Mouse (Mus musculus): ENCODE results near the gene Fgfr2. TPM values are rescaled to one million over a fixed set of nuclear protein-coding genes. Genes with fewer than 3 reads are reported as not detected.

Fgfr2 gene
- total RNA-seq, 2 experiments from 2014 or later: 56.7 to 61.5 TPM

DNA sequence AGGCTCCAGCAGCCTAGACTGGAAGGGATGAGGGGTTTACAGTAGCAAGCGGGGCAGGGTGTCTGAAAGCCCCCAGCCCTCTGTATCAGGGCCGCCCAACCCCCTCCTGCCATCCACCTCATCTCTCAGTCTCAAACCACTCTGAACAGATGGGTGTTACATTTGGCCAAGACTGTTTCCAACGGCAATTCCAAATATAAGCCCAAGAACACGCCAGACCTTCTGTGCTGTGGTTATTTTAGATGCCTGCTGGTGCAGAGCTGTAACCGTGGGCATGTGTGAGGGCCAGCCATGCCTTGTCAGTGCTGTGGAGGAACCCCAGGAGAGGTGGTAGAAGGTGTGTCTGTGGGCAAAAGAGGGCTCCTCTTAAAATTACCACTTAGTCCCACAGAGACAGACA, 869.6 kb downstream of the Fgfr2 start:
- peak; percentile 70 to 89 for DNase-seq (ENCODE audit: low spot score in 2 of 2)

DNA sequence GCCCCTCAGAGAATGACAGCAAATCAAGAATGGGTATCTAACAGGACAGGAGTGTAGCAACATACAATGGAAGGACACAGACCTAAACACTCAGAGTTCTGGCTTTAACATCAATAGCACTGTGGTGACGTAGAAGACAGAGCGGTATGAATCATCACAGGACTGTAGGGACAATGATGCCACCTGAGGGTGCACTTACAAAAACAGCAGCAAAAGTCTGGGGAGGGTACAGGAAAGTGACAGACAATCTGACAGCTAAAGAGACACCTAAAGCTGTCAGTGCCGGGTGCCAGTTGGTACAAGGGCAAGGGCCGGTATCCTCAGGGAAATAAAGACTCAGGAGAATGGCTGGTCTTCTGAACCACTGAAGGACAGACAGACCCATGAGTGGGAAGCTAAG, 870.1 kb downstream of the Fgfr2 start:
- no peak for DNase-seq (ENCODE audit: low spot score in 2 of 2)

DNA sequence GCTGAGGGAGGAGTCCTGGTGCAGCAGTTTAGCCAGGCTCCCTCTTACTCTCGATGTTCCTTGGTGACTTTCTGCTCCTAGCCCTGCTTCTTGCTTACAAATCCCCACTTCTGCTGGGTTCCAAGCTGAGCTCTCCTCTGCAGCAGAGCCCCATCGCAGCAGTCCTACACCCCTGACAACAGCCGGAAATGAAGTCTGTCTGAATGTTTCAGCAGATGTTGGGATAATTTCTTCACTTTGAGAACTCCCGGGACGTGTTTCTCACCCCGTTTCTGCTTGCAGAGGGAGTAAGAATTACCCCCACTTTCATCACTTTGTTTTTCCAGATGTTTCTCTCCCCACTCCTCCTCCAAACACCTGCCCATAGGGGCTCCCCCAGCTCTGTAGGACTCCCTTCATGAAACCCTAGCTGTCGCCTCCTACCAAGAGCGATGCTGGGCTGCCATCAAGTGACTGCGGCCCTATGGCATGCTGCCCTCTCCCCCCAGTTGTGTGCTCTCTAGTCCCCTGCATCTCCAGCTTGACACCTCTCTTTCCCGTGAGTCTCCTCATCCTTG, 873.5 kb downstream of the Fgfr2 start:
- no peak for DNase-seq (ENCODE audit: low spot score in 2 of 2)

DNA sequence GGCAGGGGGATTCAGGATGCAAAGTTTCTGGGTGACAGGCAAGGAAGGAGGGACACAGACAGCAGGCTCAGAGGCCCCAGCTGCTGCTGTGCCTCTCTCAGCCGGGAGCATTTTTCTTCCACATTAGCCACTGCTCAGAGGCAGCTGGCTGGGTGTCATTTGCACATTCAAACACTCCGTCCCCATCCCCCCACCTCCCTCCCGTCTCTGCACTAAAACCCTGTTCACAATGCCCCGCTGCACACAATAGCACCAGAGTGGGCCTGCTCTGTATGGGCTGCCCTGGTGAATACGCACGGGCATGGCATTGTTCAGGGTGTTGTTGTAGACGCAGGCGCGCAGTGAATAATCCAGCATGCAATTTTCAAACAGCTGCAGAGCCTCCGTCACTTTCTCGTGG, 875.6 kb downstream of the Fgfr2 start:
- DNase-seq (ENCODE audit: low spot score in 2 of 2): peak in 1 of 2 experiments; percentile 34

DNA sequence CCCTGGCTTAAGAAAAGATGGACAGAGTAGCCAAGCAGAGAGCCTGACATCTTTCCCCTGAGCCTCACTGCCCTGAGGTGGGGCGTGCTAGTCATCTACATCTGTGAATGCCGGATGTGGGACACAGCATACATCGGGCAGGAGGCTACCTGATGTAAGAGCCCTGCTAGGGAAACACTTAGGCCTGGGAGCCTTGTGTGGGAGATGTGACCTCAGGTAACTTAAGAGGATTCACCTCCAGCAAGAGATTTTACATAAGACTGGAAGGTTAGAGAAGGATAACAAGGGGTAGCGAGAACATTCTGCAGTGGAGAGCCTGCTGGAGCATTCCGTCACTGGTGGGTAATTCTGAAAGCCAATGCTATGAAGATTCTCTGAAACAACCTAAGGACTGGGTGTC, 876.1 kb downstream of the Fgfr2 start:
- DNase-seq (ENCODE audit: low spot score in 2 of 2): no peak

DNA sequence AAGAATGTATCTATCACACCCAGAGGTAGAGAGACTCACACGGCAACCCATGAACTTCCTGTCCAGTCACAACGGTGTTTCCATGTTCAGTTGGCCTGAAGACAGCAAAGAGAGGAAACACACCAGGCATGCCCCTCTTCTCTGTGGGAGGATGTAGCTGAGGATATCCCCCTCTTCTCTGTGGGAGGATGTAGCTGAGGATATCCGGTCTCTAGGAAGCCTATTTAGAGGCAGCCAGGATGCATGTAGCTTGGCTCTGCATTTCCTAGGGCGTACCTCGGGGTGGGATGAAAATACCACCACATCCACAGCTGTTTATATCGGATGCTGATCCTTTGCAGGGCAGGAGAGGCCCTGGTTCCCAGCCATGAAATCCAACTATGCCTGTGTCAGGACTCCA, 877.4 kb downstream of the Fgfr2 start:
- no peak for DNase-seq (ENCODE audit: low spot score in 2 of 2)

DNA sequence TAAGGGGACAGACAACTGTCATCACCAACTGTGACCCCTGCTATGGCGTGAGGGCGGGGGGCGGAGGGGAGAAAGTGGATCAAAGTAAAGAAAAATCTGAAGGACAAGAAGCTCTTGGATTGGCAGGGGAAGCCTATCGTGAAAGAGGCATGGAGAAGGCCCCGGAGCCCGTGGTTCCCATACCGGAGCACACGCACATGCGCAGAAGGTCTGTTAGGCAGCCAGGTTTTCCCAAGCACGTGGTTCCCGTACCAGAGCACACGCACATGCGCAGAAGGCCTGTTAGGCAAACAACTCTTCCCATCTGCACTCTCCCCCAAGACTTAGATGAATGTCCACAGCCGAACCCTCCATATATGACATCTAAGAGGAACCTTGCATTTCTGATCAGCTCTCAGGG, 878.5 kb downstream of the Fgfr2 start:
- DNase-seq (ENCODE audit: low spot score in 2 of 2): no peak

DNA sequence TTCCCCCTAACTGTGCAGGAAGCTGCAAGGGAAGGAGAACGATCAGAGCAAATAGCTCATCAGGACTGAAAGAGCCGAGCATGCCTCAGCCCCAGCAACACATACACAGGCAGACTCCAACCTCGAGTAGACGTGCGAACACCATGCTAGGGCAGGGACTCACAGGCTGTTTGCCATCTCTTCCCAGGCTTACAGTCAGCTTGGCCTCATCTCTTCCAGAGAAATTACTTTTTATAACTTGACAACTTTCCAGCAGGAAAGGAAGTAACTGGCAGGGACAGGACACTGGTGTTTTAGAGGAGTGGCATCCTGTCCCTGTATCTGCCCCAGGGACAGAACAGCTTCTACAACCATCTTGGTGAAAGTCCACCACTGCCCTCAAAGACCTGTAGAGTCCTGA, 879.9 kb downstream of the Fgfr2 start:
- no peak for DNase-seq (ENCODE audit: low spot score in 2 of 2)

DNA sequence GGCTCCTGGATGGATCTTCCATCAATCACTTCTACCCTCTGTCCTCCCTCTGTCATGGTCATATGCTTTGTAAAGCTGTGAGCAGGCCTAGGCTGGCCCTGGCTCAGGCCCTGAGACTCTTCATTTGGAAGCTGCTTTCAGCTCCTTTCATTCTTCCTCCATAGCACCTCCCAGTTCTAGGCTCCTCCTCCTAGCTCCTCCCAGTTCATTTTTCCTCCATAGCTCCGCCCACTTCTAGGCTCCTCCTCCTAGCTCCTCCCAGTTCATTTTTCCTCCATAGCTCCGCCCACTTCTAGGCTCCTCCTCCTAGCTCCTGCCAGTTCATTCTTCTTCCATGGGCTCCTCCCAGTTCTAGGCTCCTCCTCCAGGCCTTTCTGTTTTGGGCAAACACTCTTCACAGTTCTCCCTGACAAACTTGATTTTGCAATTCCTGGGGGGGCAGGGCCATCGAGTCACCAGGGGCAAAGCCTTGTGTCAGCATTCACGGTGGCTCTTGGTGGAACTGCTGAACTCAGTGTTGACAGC, 880.5 kb downstream of the Fgfr2 start:
- no peak for DNase-seq (ENCODE audit: low spot score in 2 of 2)

DNA sequence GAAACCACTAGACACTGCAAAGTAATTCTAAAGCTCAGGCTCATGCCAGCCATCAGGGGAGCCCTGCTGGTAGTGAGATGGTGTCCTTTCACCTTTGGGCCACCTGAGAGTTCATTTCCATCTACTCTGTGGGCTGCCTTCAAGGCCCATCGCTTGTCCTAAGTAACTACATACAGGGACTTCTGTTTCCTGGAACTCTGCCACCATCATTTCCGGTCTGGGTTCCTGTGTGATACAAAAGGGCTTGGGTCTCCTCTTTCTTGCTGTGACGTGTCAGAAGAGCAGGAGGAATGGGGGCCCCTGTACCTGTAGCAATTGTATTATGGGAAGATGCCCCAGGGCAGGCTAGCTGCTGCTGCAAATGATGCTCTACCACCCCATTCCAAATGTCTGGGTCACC, 884.2 kb downstream of the Fgfr2 start:
- DNase-seq (ENCODE audit: low spot score in 2 of 2): no peak

DNA sequence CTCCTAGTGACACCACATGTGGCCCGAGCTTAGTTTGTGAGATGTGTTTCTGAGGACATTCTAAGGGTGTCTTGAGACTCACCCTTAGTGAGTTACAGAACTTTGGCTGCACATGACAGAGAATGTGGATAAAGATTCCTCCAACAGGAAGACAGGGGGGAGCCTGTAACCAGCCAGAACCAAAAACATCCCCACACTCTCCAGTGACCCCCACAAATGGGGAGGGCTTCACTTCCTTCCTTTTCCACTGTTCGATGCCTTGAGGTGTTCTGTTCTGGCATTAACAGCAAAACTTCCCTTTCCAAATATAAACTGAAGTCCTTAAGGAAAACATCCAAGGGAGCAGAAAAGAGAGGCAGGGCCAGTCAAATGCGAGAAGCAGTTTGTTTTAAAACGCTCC, 886.0 kb downstream of the Fgfr2 start:
- DNase-seq (ENCODE audit: low spot score in 2 of 2): no peak

DNA sequence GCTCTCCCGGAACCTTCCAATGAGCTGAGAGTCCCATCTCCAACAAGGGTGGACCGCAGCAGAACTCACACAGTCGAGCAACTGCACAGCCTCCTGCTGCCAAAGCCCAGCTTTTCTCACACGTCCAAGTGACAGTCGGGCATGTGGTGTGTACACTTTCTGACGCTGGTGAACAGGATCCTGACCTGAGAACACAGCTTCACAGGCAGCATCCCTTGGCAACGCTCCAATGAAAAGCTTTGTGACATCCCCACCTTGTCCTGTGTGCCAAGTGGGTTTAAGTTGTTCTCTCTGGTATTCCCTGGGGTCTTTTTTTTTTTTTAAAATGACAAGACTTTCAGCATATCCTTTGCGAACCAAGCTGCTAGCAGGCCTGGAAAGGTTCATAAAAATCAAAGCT, 886.4 kb downstream of the Fgfr2 start:
- no peak for DNase-seq (ENCODE audit: low spot score in 2 of 2)

DNA sequence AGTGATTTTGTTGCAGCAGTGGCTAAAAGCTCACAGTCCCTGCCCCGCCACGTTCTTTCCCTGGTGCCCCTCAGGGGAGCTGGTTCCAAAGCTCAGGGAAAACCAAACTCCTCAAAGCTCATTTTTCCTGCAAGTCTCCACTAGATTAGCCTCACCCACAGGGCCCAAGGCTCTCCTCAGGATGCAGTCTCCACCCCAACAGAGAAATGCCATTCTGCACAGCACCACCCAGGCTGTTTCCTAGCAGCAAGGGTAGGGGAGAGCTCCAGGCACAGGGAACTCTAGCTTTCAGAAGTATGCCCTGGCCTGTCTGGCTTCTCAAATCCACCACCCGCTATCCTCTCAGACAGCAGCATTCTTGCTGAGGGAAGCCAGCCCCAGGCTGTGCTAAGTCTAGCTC, 888.9 kb downstream of the Fgfr2 start:
- no peak for DNase-seq (ENCODE audit: low spot score in 2 of 2)

DNA sequence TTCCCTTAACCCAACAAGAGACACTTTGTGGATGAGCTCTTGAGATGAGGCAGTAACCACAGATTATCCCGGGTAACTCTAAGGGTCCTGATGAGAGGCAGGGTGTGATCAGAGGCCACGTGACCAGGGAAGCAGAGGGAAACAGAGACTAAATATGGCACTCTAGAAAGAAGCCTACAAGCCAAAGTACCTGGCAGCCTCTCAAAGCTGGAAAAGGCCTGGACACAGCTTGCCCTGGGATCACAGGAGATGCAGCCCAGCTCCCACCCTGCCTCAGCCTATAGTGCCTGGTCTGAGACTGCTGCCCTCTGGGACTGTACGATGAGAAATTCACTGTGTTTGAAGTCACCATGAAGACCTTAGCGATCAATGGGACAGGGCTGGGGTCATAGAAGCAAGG, 889.4 kb downstream of the Fgfr2 start:
- DNase-seq (ENCODE audit: low spot score in 2 of 2): no peak

DNA sequence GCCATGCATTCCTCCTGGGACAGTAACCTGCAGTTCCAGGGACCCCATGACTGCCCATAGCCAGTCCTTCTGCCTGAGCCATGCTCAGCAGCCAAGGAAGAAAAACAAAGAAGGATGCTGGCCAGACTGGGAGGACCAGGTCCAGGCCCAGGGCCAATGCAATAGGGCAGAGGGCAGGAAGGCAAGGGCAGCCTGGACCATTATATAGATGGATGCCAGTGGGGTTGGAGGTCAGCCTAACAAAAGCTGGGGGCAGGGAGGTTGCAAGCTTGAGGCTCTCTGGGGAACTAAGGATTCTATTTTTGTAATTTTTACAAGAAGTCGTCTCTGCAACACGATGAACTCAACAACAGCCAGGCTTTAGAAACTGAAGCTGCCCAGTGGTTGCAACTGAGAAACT, 890.2 kb downstream of the Fgfr2 start:
- DNase-seq (ENCODE audit: low spot score in 2 of 2): no peak

DNA sequence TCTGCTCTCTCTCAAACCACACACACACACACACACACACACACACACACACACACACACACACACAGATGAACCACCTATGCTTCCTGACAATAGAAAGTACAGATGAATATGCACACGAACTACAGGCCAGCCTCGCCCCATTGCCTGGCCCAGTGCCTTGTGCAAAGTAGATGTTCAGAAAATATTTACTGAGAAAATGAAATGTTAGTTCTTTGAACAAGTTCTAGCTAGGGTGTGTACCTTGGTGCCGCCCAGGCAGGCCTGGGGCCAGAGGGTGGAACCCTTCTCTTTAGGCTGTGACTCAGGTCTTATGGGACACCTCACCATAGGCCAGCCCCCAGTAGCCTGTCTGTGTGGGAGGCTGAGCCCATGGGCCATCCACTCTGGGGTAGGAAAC, 891.7 kb downstream of the Fgfr2 start:
- no peak for DNase-seq (ENCODE audit: low spot score in 2 of 2)

DNA sequence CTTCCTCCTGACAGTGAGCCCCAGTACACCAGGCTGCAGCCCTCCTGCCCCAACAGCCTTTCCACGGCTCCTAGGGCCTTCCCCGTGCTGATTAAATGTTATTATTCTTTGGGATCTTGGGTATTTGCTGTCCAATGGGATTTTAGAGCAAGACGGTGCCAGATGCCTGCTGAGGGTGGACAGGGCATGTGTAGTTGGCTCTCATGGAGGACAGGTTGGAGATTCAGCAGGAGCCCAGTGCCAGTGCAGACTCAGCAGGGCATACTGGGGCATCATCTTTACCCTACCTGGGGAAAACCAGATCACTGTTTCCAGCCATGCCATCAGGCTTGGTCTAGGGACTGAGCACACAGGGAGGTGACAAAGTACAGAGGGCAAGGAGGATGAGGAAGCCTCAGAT, 892.2 kb downstream of the Fgfr2 start:
- no peak for DNase-seq (ENCODE audit: low spot score in 2 of 2)

DNA sequence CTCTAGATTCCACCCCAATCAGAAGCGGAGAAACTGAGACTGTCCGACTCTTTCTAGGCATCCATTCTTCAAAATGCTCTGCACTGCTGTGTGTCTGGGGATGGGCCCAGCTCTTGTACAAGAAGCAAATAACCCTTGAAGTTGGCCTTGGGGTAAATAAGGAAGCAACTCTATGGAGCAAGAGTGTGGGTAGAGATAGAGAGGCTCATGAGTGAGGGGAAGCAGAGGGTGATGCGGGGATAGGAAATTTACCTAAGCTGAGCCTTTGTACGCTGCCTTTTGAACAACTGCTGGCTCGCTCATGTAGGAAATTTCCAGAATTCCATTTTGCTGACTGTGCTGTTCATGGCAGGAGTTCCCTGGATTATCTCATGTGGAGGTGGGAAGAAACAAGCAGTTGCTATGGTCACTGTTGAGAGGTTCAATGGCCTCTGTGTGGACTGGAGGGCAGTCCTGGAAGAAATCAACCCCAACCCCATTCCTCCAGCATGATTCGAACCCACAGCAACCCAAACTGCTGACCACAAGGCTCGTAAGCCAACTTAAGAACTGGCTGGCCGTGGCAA, 896.0 kb downstream of the Fgfr2 start:
- DNase-seq (ENCODE audit: low spot score in 2 of 2): no peak

DNA sequence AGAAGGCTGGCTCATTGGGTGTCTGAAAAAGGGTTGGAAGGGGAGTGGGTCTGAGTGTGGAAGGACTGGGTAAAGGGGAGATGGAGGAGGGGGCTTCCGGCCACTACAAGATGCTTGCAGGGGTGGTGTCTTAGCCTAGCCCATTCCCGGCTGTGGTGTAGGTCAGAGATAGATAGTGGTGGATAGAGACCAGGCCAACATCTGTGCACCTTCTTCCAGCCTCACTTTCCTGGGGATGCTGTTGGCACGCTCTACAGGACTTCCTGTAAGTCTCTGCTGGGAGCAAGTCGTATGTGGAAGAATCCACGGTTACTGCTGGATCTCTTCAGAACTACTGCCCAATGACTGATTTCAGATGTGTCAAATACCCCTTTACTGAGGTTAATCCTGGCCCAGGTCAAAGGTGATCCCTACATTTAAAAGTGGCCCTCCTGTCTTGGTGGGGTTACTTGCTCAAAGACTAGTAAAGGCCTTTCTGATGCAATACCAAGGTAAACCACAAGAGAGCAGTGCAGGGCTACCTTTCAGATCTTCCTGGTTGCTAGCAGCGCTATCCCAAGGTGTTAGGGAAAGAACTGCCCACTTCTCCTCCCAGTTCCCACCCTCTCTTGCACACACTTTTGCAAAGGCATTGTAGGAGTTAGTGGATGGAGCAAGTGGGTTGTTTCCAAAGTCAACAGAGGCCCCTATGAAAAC, 896.6 kb downstream of the Fgfr2 start:
- DNase-seq (ENCODE audit: low spot score in 2 of 2): peak; percentile 80 to 96

DNA sequence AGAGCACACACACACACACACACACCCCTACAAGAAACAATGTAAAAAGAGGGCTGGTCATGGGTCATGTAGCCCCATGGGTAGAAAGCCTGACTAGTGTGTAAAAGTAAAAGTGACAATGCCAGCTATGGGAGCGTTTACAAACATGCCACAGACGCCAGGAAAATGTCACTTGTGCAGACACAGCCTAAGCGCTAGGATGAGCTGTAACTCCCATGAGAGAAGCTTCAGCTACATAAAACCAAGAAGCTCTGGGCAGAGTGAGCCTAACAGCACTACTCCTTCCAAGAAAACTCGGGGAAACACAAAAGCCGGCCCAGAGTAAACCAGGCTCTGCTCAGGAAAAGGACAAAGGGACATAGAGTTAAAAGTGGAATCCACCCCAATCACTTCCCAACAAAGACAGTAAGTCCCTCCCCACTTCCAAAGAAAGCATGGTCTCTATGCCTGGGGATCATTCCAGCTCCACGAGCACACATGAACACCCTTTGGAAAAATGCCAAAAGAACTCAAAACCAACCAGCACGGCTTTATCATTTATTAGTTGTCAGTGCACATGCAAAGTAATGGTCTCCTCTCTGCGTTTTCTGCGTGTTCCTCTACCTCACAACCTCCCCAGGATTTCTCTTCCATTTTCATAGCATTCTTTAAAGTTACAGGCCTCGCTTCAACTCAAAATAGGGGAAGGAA, 899.6 kb downstream of the Fgfr2 start:
- DNase-seq (ENCODE audit: low spot score in 2 of 2): no peak

DNA sequence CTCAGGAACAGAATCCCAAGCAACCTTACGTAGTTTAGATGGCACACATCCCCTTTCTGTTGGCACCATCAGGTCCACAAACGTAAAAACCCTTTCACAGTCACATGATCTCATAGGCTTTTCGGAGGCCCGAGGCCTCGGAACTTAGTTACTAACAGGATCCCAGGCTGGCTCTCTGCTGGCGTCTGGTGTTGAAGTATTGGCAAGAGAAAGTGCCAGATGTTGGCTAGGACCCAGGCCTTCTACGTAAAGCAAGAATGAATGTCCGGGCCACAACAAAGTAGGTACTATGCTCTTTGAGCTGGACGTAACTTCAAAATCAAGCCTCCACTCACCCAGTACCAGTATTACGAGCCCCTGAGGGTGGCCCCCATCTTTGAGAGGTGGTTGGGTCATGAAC, 909.1 kb downstream of the Fgfr2 start:
- no peak for DNase-seq (ENCODE audit: low spot score in 2 of 2)

DNA sequence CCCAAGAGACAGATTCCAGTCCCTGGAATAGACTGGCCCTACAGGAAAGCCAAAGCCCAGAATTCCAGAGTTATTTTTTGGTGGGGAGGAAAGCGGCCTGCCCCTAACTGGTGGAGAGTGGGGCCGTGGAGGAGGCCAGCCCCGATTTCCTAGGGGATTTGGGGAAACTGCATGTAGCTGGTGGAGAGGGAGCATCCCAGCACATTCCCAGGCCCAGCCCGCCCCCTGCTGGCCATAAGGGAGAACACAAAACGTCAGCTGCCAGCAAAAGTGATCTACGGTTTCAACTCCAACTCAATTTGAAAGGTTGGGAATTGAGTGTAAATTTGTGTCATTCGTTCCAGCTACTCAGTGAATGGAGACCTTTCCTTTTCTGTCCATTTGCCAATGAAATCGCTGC, 909.7 kb downstream of the Fgfr2 start:
- peak; percentile 75 to 92 for DNase-seq (ENCODE audit: low spot score in 2 of 2)

Data from layer of hippocampus, adult 18-20 months (tissue).